Mouse (Mus musculus) hematopoietic stem cell, adult 5-6 weeks (primary cell): ENCODE results near the gene Gtf2a1l. TPM values are rescaled to one million over a fixed set of nuclear protein-coding genes. Genes with fewer than 3 reads are reported as not detected.

Experiments
- ATAC-seq, 2 experiments: fragments of 125-278 bp in 1 of 2; replicated peaks in 1 of 2; 2 replicates each; pipeline ENCODE4 v1.8.0; 2016 to 2017; ENCODE audit warnings: inconsistent platforms in 2 of 2, mild to moderate bottlenecking in 2 of 2, moderate number of reproducible peaks in 2 of 2, low read depth in 1 of 2, moderate TSS enrichment in 1 of 2; ENCODE audit not compliant: low FRiP score in 2 of 2, poor library complexity in 2 of 2, severe bottlenecking in 2 of 2, insufficient read depth in 1 of 2, low TSS enrichment in 1 of 2
- total RNA-seq: library from RNA; stranded (forward); fragments of 172-1452, 232-1000 nt; gene quantifications from 2 replicates; pipeline ENCODE4 v1.2.3, GENCODE M21; 2017

The Gtf2a1l gene
- total RNA-seq, 1 experiment from 2014 or later, result not detected

- ATAC-seq, result peak; percentile 33 to 52
These were observed 85.0 kb downstream of the Gtf2a1l start for GRCm38 (mm10) chr17:88753472-88753857.

- no peak for ATAC-seq
These were observed 87.3 kb downstream of the Gtf2a1l start for GRCm38 (mm10) chr17:88755776-88756175.

- ATAC-seq, result 0 out of 4 replicates have a peak, but pooled peaks of 1 of the 2 experiments have one; percentile 2
These were observed 89.6 kb downstream of the Gtf2a1l start for GRCm38 (mm10) chr17:88758003-88758437.

GRCm38 (mm10) chr17:88763396-88764135 is 95.1 kb downstream of the Gtf2a1l start:
- no peak for ATAC-seq

- no peak for ATAC-seq
These were observed 95.7 kb downstream of the Gtf2a1l start for GRCm38 (mm10) chr17:88764136-88764485.

Other genes starting within 250 kb of the Gtf2a1l start
- gene Foxn2, start 227.9 kb upstream of the Gtf2a1l start, total RNA-seq, result 34.3 and 37.3 TPM in 2 replicates
- 37.2 and 43.7 TPM in 2 replicates for gene Ppp1r21, start 138.5 kb upstream of the Gtf2a1l start, total RNA-seq
- not detected in 2 replicates for gene Ston1, start 71.0 kb upstream of the Gtf2a1l start, total RNA-seq
- gene Lhcgr, start 123.3 kb downstream of the Gtf2a1l start, total RNA-seq, result 5.1 and 6.8 TPM in 2 replicates